13 mouse cellular contexts compared by ENCODE assay signal in the genomic region with DNA sequence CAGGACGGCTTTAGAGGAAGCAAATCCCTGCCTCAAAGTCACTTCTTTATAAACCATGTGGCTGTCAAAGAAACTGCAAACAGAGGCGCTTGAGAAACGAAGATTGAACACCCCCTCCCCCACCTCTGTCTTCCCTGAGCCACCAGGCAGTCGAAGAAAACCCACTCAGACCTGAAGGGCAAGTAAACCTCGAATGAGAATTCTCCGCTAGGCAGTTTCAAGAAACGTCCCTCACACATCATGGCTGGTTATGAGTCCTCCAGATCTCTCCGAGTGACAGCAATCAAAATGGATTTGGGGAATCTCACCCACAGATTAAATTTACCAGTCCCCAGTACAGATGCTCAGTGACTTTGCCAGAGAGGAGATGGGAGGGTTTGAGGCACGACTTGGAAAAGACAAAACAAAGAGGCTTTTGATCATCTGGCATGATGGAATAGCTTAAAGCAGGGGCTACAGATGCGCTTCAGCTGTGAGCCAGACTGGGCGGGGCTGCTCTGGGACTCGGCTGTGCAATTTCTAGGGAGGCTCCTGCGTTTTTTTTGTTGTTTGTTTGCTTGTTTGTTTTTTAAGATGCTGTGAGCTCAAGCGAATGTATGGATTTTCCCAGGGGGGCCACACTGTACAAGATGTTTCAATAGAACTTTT.
DNase-seq lines count a peak whose midpoint lies in the region; ATAC-seq lines count a peak whose summit lies in the region.
"Had no signal": no experiment of that assay in that cellular context is flagged by ENCODE, and none has a peak within 500 bp of the region (broad histone marks: within the 10 kb centered on the region; RNA-seq: fewer than 3 reads in every experiment).

No protein-coding gene starts in this region.

- H3K36me3 ChIP-seq in forebrain, embryonic 13.5 days (ENCODE audit: poor library complexity, severe bottlenecking): no peaks in the 10 kb centered on the region
- H3K36me3 ChIP-seq in forebrain, embryonic 10.5 days (replicated peaks): peaks cover 5% of the 10 kb centered on the region; the same call in 1 of the 2 replicates
- 0 out of 2 replicates have a peak, but pooled peaks cover 1% of the 10 kb centered on the region for H3K36me3 ChIP-seq in hindbrain, embryonic 10.5 days
- 0 out of 2 replicates have a peak, but pooled peaks cover 4% of the 10 kb centered on the region for H3K36me3 ChIP-seq in midbrain, embryonic 14.5 days (ENCODE audit: control insufficient read depth, insufficient read depth, low read length)
- H3K36me3 ChIP-seq: limb, embryonic 12.5 days had no signal

- DNase-seq in forebrain, embryonic 10.5 days (ENCODE audit: extremely low spot score, low spot score): no peak
- DNase-seq in brain, embryonic 18.5 days (ENCODE audit: low read depth, low spot score): peak; percentile 20
- peak; percentile 23 for DNase-seq in hindbrain, embryonic 10.5 days (ENCODE audit: low spot score)
- DNase-seq in midbrain, embryonic 14.5 days: peak; percentile 45
- DNase-seq in layer of hippocampus, adult 9-11 months: no peak
- DNase-seq in frontal cortex, postnatal 14 days (ENCODE audit: low spot score in 2 of 2): no peak
- no peak for DNase-seq in layer of hippocampus, adult 11-12 months (ENCODE audit: low spot score)
- DNase-seq: adrenal gland, adult 2 months; cerebellum, postnatal 36 days; heart, adult 18-20 months; heart, postnatal 36 days had no signal

- ATAC-seq in forebrain, embryonic 13.5 days: peak; percentile 54; the same call in 1 of the 2 replicates
- peak; percentile 37; the same call in 1 of the 2 replicates for ATAC-seq in midbrain, embryonic 14.5 days (ENCODE audit: low FRiP score, low TSS enrichment)

- no peak overlapping the region for H3K27ac ChIP-seq in forebrain, embryonic 13.5 days
- H3K27ac ChIP-seq in forebrain, embryonic 10.5 days: no peak overlapping the region
- peak overlapping the region; percentile 3; the same call in 1 of the 2 replicates for H3K27ac ChIP-seq in hindbrain, embryonic 10.5 days
- H3K27ac ChIP-seq in midbrain, embryonic 14.5 days (replicated peaks; ENCODE audit: low read depth, low read length): no peak overlapping the region; the same call in none of the 2 replicates
- H3K27ac ChIP-seq: limb, embryonic 12.5 days had no signal

- H3K4me3 ChIP-seq in forebrain, embryonic 13.5 days: no peak overlapping the region
- H3K4me3 ChIP-seq in forebrain, embryonic 10.5 days: no peak overlapping the region
- H3K4me3 ChIP-seq in hindbrain, embryonic 10.5 days: no peak overlapping the region
- no peak overlapping the region for H3K4me3 ChIP-seq in midbrain, embryonic 14.5 days (replicated peaks; ENCODE audit: low read depth, low read length)
- H3K4me3 ChIP-seq: limb, embryonic 12.5 days had no signal

- H3K4me1 ChIP-seq in forebrain, embryonic 13.5 days: peaks cover 10% of the 10 kb centered on the region
- peaks cover 24% of the 10 kb centered on the region for H3K4me1 ChIP-seq in forebrain, embryonic 10.5 days
- H3K4me1 ChIP-seq in hindbrain, embryonic 10.5 days (replicated peaks): peaks cover 14% of the 10 kb centered on the region
- H3K4me1 ChIP-seq in midbrain, embryonic 14.5 days (ENCODE audit: control insufficient read depth, insufficient read depth, low read length): peaks cover 6% of the 10 kb centered on the region
- H3K4me1 ChIP-seq: limb, embryonic 12.5 days had no signal

- no peaks in the 10 kb centered on the region for H3K27me3 ChIP-seq in forebrain, embryonic 13.5 days
- no peaks in the 10 kb centered on the region for H3K27me3 ChIP-seq in forebrain, embryonic 10.5 days (ENCODE audit: poor library complexity, severe bottlenecking)
- H3K27me3 ChIP-seq in hindbrain, embryonic 10.5 days (ENCODE audit: insufficient read depth, poor library complexity, severe bottlenecking): no peaks in the 10 kb centered on the region
- H3K27me3 ChIP-seq in midbrain, embryonic 14.5 days (ENCODE audit: control insufficient read depth, insufficient read depth, low read length): no peaks in the 10 kb centered on the region
- H3K27me3 ChIP-seq: limb, embryonic 12.5 days had no signal

- 45% methylated on average over 14 of the region's 14 CpGs for WGBS in forebrain, embryonic 13.5 days
- 46% methylated on average over 14 of the region's 14 CpGs for WGBS in forebrain, embryonic 10.5 days
- WGBS in hindbrain, embryonic 10.5 days: 41% methylated on average over 14 of the region's 14 CpGs
- WGBS in midbrain, embryonic 14.5 days: 30% methylated on average over 14 of the region's 14 CpGs

- no peaks in the 10 kb centered on the region; the same call in 1 of the 2 replicates for H3K9me3 ChIP-seq in forebrain, embryonic 13.5 days (replicated peaks)
- H3K9me3 ChIP-seq in forebrain, embryonic 10.5 days: no peaks in the 10 kb centered on the region
- H3K9me3 ChIP-seq in hindbrain, embryonic 10.5 days: no peaks in the 10 kb centered on the region
- no peaks in the 10 kb centered on the region for H3K9me3 ChIP-seq in midbrain, embryonic 14.5 days (ENCODE audit: control insufficient read depth, low read length)
- H3K9me3 ChIP-seq: limb, embryonic 12.5 days had no signal

- H3K9ac ChIP-seq in forebrain, embryonic 13.5 days: no peak overlapping the region
- H3K9ac ChIP-seq in midbrain, embryonic 14.5 days (replicated peaks; ENCODE audit: low read length): no peak overlapping the region
- H3K9ac ChIP-seq: limb, embryonic 12.5 days had no signal

- H3K4me2 ChIP-seq in forebrain, embryonic 13.5 days: no peak overlapping the region
- H3K4me2 ChIP-seq in midbrain, embryonic 14.5 days (ENCODE audit: low read length): no peak overlapping the region
- H3K4me2 ChIP-seq: limb, embryonic 12.5 days had no signal

Comparison
In these comparisons a context has a peak if more than half of its experiments do, and no peak if none do; other contexts are left out.
1. DNase-seq: peak in brain, embryonic 18.5 days (single experiment), hindbrain, embryonic 10.5 days (single experiment) and midbrain, embryonic 14.5 days (single experiment); none in forebrain, embryonic 10.5 days (single experiment), layer of hippocampus, adult 9-11 months (single experiment), frontal cortex, postnatal 14 days (0 of 2) and layer of hippocampus, adult 11-12 months (single experiment).